In the genomic region with DNA sequence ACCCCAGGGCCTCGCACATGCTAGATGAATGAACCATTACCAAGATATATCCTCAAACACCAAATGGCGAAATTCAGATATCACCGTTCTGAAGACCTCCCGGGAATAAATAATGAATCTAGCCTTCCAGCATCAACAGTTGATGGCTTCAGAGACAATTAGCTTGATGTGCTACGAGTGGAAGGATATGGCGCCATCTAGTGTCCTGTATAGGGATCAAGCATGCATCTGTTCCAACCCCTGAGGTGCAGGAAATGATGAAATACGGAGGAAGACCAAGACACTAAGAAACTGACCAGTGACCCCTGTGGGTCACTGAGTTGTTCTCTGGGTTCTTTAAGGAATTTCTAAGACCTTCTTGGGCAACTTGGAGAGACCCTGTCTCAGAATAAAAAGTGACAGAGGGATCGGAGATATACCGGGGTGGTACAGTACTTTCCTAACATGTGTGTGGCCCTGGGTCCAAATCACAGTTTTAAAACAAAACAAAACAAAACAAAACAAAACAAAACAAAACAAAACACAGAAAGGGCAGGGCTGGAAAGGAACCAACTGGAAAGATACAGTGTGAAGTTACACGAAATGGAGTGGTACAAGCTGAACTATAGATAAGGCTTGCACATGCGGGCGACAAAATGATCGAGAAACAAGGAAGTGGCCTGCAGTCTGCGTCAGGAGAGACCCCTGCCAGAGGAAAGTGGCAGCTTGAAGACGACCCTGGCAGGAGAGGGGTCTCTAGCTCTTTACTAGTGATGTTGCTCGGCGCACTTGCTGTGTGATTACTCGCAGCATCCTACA, we compare ENCODE assay signal across 9 mouse cellular contexts. TPM values are rescaled to one million over a fixed set of nuclear protein-coding genes. Genes with fewer than 3 reads are reported as not detected.
A peak's percentile ranks its signal among the peaks of the same experiment; 100 is the strongest.
DNase-seq lines count a peak whose midpoint lies in the region; ATAC-seq and TF ChIP-seq lines count a peak whose summit lies in the region.
"Had no signal": no experiment of that assay in that cellular context is flagged by ENCODE, and none has a peak within 500 bp of the region (broad histone marks: within the 10 kb centered on the region; RNA-seq: fewer than 3 reads in every experiment).

No protein-coding gene starts in this region.

- no peak overlapping the region for H3K9ac ChIP-seq in liver, embryonic 11.5 days (ENCODE audit: low read depth, low read length)
- H3K9ac ChIP-seq: heart, embryonic 15.5 days had no signal

- no peak overlapping the region for H3K27ac ChIP-seq in gastrocnemius, adult 2 months
- no peak overlapping the region for H3K27ac ChIP-seq in liver, embryonic 11.5 days (ENCODE audit: low read depth, low read length)
- H3K27ac ChIP-seq: heart, embryonic 15.5 days had no signal

- no peaks in the 10 kb centered on the region for H3K9me3 ChIP-seq in liver, embryonic 11.5 days (ENCODE audit: control insufficient read depth, low read length)
- H3K9me3 ChIP-seq: heart, embryonic 15.5 days had no signal

- TF ChIP-seq CTCF in gastrocnemius, adult 2 months (IDR thresholded peaks at IDR 0.05): peak; percentile 88

- H3K36me3 ChIP-seq in liver, embryonic 11.5 days (ENCODE audit: control insufficient read depth, insufficient read depth, low read length): no peaks in the 10 kb centered on the region
- H3K36me3 ChIP-seq in myocyte (ENCODE audit: control insufficient read depth, insufficient read depth): no peaks in the 10 kb centered on the region
- H3K36me3 ChIP-seq: heart, embryonic 15.5 days had no signal

- ATAC-seq in liver, embryonic 11.5 days (replicated peaks; ENCODE audit: low FRiP score): 0 out of 2 replicates have a peak, but pooled peaks have one; percentile 56

- H3K27me3 ChIP-seq in liver, embryonic 11.5 days (replicated peaks; ENCODE audit: control insufficient read depth, insufficient read depth, low read length): no peaks in the 10 kb centered on the region
- no peaks in the 10 kb centered on the region for H3K27me3 ChIP-seq in myocyte (ENCODE audit: control insufficient read depth, insufficient read depth, insufficient read length)
- H3K27me3 ChIP-seq: heart, embryonic 15.5 days had no signal

- intact Hi-C loops in gastrocnemius, adult 2 months (cut with DNase I): loop anchor here (1.0 to 5.0 kb wide), 2 partner anchors 56 to 138 kb away; no protein-coding TSS in a partner anchor

- 36% methylated on average over 18 of the region's 18 CpGs for WGBS in liver, embryonic 11.5 days

- no peak for TF ChIP-seq POLR2A in myocyte (IDR thresholded peaks at IDR 0.05; ENCODE audit: insufficient read length, low read depth)

- peak overlapping the region; percentile 51 for H3K4me2 ChIP-seq in liver, embryonic 11.5 days
- peak overlapping the region; percentile 73 for H3K4me2 ChIP-seq in myocyte (ENCODE audit: low read depth)
- H3K4me2 ChIP-seq: heart, embryonic 15.5 days had no signal

- peaks cover 16% of the 10 kb centered on the region for H3K4me1 ChIP-seq in liver, embryonic 11.5 days (replicated peaks; ENCODE audit: control insufficient read depth, insufficient read depth, low read length)

- no peaks in the 10 kb centered on the region for H3K79me2 ChIP-seq in myocyte (ENCODE audit: control insufficient read depth, insufficient read depth)

- no peak overlapping the region for H3ac ChIP-seq in myocyte (ENCODE audit: control insufficient read depth, insufficient read length)

- no peak overlapping the region for H3K4me3 ChIP-seq in gastrocnemius, adult 2 months
- H3K4me3 ChIP-seq in liver, embryonic 11.5 days (ENCODE audit: low read depth, low read length): no peak overlapping the region
- no peak overlapping the region for H3K4me3 ChIP-seq in myocyte
- H3K4me3 ChIP-seq: heart, embryonic 15.5 days had no signal

- peak; percentile 67 to 73 for DNase-seq in B cell, adult 2 months
- DNase-seq in Muller cell, postnatal 12 days (ENCODE audit: inconsistent ontology term): peak; percentile 80
- peak; percentile 53 to 71 for DNase-seq in cerebellum, postnatal 36 days
- DNase-seq in gastrocnemius, adult 2 months: peak; percentile 52
- DNase-seq in kidney, adult 9 months: peak; percentile 85
- DNase-seq in liver, embryonic 11.5 days (ENCODE audit: low spot score): no peak
- peak; percentile 66 for DNase-seq in thymus, postnatal 0 days (ENCODE audit: low spot score)

TF ChIP-seq in myocyte, 11 proteins besides CTCF, POLR2A, EP300 and RAD21:
- no peak for TF ChIP-seq TCF12 (IDR thresholded peaks at IDR 0.05; ENCODE audit: insufficient read depth, poor library complexity, severe bottlenecking)
- TF ChIP-seq MYOG (IDR thresholded peaks at IDR 0.05; ENCODE audit: control insufficient read depth in 1 of 3, insufficient read depth in 1 of 3, insufficient read length in 2 of 3, low read depth in 2 of 3): no peak
- TF ChIP-seq MYOD1 (IDR thresholded peaks at IDR 0.05; ENCODE audit: control insufficient read depth in 1 of 3, insufficient read length in 2 of 3, low read depth in 2 of 3): peak in 1 of 3 experiments; percentile 33
- TF ChIP-seq CEBPB (IDR thresholded peaks at IDR 0.05; ENCODE audit: insufficient read depth, poor library complexity, severe bottlenecking): peak; percentile 89
- TF ChIP-seq REST (IDR thresholded peaks at IDR 0.05; ENCODE audit: insufficient read depth, insufficient read length): no peak
- TF ChIP-seq MAX (IDR thresholded peaks at IDR 0.05; ENCODE audit: low read depth): no peak
- no peak for TF ChIP-seq POLR2AphosphoS2 (IDR thresholded peaks at IDR 0.05; ENCODE audit: insufficient read length, low read depth)
- no peak for TF ChIP-seq USF1 (IDR thresholded peaks at IDR 0.05; ENCODE audit: low read depth)

RNA-seq across cellular contexts. Expression of a gene that starts 6.5 kb away (rescaled TPM):
- total RNA-seq in gastrocnemius, adult 2 months (2021): 1 to 10 TPM; 1.2 to 2.0 TPM
- polyA plus RNA-seq in liver, embryonic 11.5 days (2014; fragmentation: Nextera tagmentation; extraction: Ambion mirVana): 7.7 and 8.2 TPM in 2 replicates
- polyA plus RNA-seq in myocyte (2012; fragmentation: generic; extraction: Trizol): 3.2 TPM
- polyA plus RNA-seq in thymus, postnatal 0 days (2015; fragmentation: Nextera tagmentation; extraction: Ambion mirVana): 1.3 and 1.9 TPM in 2 replicates
